Mouse (Mus musculus): ENCODE data around the gene Mrps12. TPM values are rescaled to one million over a fixed set of nuclear protein-coding genes. Genes with fewer than 3 reads are reported as not detected.

Mrps12 gene
- polyA plus RNA-seq, 1 experiment from 2014 or later: 132 TPM

- no peak overlapping the region for H3K27ac ChIP-seq
- no peaks in the 10 kb centered on the region for H3K27me3 ChIP-seq
- no peak for ATAC-seq (ENCODE audit: insufficient number of reproducible peaks, insufficient read depth, low FRiP score, low TSS enrichment, low read depth)
- no peak overlapping the region for H3K4me3 ChIP-seq
- H3K4me2 ChIP-seq: no peak overlapping the region
- peaks cover 51% of the 10 kb centered on the region for H3K36me3 ChIP-seq
- WGBS: 87% methylated on average over 7 of the region's 7 CpGs
- no peaks in the 10 kb centered on the region for H3K9me3 ChIP-seq
- H3K4me1 ChIP-seq: peaks cover under 1% of the 10 kb centered on the region
- H3K9ac ChIP-seq: peak overlapping the region; percentile 27; the same call in 1 of the 2 replicates
Observed at GRCm38 (mm10) chr7:28775129-28775528, 33.5 kb upstream of the Mrps12 start.

- no peak overlapping the region for H3K9ac ChIP-seq
- H3K9me3 ChIP-seq: no peaks in the 10 kb centered on the region
- H3K36me3 ChIP-seq: peaks cover 51% of the 10 kb centered on the region
- H3K4me2 ChIP-seq: no peak overlapping the region
- ATAC-seq (ENCODE audit: insufficient number of reproducible peaks, insufficient read depth, low FRiP score, low TSS enrichment, low read depth): no peak
- H3K4me1 ChIP-seq: no peaks in the 10 kb centered on the region
- no peak overlapping the region for H3K4me3 ChIP-seq
- H3K27ac ChIP-seq: peak overlapping the region; percentile 22; the same call in 1 of the 2 replicates
- no peaks in the 10 kb centered on the region for H3K27me3 ChIP-seq
- WGBS: 37% methylated on average over 12 of the region's 12 CpGs
Observed at GRCm38 (mm10) chr7:28774164-28774563, 32.5 kb upstream of the Mrps12 start.

DNA sequence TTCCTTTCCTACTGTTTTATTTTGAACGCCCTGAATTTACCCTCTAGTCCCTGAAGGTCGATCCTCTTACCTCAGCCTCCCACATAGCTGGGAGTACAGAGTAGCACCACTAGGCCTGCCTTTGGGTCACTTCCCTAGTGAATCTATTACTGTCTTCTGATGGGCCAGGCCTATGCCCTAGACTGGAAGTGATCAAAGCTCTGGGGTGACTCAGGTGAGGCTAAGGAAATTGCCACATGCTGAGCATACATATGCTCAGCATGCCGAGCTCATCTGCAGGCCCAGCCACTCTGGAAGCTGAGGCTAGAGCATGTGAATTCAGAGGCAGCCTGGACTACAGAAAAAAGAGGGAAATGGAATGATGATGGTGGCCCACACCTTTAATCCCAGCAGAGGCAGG is 31.5 kb upstream of the Mrps12 start:
- Histone ChIP-seq H3K4me3 (no peak overlapping the region), H3K9ac (no peak overlapping the region), H3K4me1 (peaks cover under 1% of the 10 kb centered on the region; the same call in 1 of the 2 replicates), H3K4me2 (no peak overlapping the region), H3K27ac (no peak overlapping the region), H3K9me3 (no peaks in the 10 kb centered on the region), H3K36me3 (peaks cover 44% of the 10 kb centered on the region), H3K27me3 (no peaks in the 10 kb centered on the region)
- 75% methylated on average over 3 of the region's 3 CpGs for WGBS
- no peak for ATAC-seq (ENCODE audit: insufficient number of reproducible peaks, insufficient read depth, low FRiP score, low TSS enrichment, low read depth)

- H3K4me2 ChIP-seq: no peak overlapping the region
- peaks cover 34% of the 10 kb centered on the region for H3K36me3 ChIP-seq
- no peaks in the 10 kb centered on the region for H3K9me3 ChIP-seq
- no peak overlapping the region for H3K27ac ChIP-seq
- no peak for ATAC-seq (ENCODE audit: insufficient number of reproducible peaks, insufficient read depth, low FRiP score, low TSS enrichment, low read depth)
- H3K9ac ChIP-seq: no peak overlapping the region
- H3K4me1 ChIP-seq: peaks cover 12% of the 10 kb centered on the region
- no peaks in the 10 kb centered on the region for H3K27me3 ChIP-seq
- no peak overlapping the region for H3K4me3 ChIP-seq
- WGBS: 95% methylated on average over 11 of the region's 11 CpGs
Observed at GRCm38 (mm10) chr7:28771867-28772266, 30.2 kb upstream of the Mrps12 start.

- Histone ChIP-seq H3K4me3 (no peak overlapping the region), H3K9me3 (no peaks in the 10 kb centered on the region), H3K9ac (no peak overlapping the region), H3K36me3 (peaks cover 22% of the 10 kb centered on the region), H3K4me1 (peaks cover 17% of the 10 kb centered on the region), H3K27me3 (no peaks in the 10 kb centered on the region), H3K4me2 (no peak overlapping the region), H3K27ac (no peak overlapping the region)
- ATAC-seq (ENCODE audit: insufficient number of reproducible peaks, insufficient read depth, low FRiP score, low TSS enrichment, low read depth): no peak
- WGBS: 95% methylated on average over 3 of the region's 3 CpGs
Observed at GRCm38 (mm10) chr7:28770309-28770708, 28.7 kb upstream of the Mrps12 start.

- Histone ChIP-seq H3K9ac (no peak overlapping the region), H3K9me3 (no peaks in the 10 kb centered on the region), H3K27me3 (no peaks in the 10 kb centered on the region), H3K4me2 (no peak overlapping the region), H3K4me3 (no peak overlapping the region), H3K36me3 (peaks cover 16% of the 10 kb centered on the region), H3K4me1 (peaks cover 24% of the 10 kb centered on the region), H3K27ac (no peak overlapping the region)
- ATAC-seq (ENCODE audit: insufficient number of reproducible peaks, insufficient read depth, low FRiP score, low TSS enrichment, low read depth): no peak
- WGBS: 92% methylated on average over 9 of the region's 9 CpGs
Observed at GRCm38 (mm10) chr7:28769414-28769958, 27.9 kb upstream of the Mrps12 start.

- Histone ChIP-seq H3K9me3 (no peaks in the 10 kb centered on the region), H3K27me3 (no peaks in the 10 kb centered on the region), H3K4me1 (peaks cover 24% of the 10 kb centered on the region), H3K9ac (peak within 1 kb of the TSS; percentile 78), H3K4me3 (peak within 1 kb of the TSS; percentile 83), H3K27ac (no peak within 1 kb of the TSS), H3K4me2 (peak within 1 kb of the TSS; percentile 76), H3K36me3 (peaks cover 14% of the 10 kb centered on the region)
- no peak for ATAC-seq (ENCODE audit: insufficient number of reproducible peaks, insufficient read depth, low FRiP score, low TSS enrichment, low read depth)
- WGBS: 54% methylated on average over 7 of the region's 7 CpGs
Observed at GRCm38 (mm10) chr7:28767462-28767965, 25.9 kb upstream of the Mrps12 start, which contains the start of gene Nfkbib. Gene Nfkbib (minus strand): TSS chr7:28767512.

- WGBS: 6% methylated on average over 14 of the region's 14 CpGs
- Histone ChIP-seq H3K27me3 (no peaks in the 10 kb centered on the region), H3K4me3 (peak overlapping the region; percentile 83), H3K9me3 (no peaks in the 10 kb centered on the region), H3K4me2 (peak overlapping the region; percentile 76), H3K27ac (no peak overlapping the region), H3K4me1 (peaks cover 24% of the 10 kb centered on the region), H3K9ac (peak overlapping the region; percentile 78), H3K36me3 (peaks cover 14% of the 10 kb centered on the region)
- peak; percentile 8; the same call in 1 of the 2 replicates for ATAC-seq (ENCODE audit: insufficient number of reproducible peaks, insufficient read depth, low FRiP score, low TSS enrichment, low read depth)
Observed at GRCm38 (mm10) chr7:28766910-28767309, 25.3 kb upstream of the Mrps12 start.

- Histone ChIP-seq H3K9ac (peak within 1 kb of the TSS; percentile 78), H3K9me3 (no peaks in the 10 kb centered on the region), H3K36me3 (peaks cover 18% of the 10 kb centered on the region), H3K27me3 (no peaks in the 10 kb centered on the region), H3K4me2 (peak within 1 kb of the TSS; percentile 76), H3K27ac (no peak within 1 kb of the TSS), H3K4me3 (peak within 1 kb of the TSS; percentile 83), H3K4me1 (peaks cover 24% of the 10 kb centered on the region)
- under 1% methylated on average over 45 of the region's 45 CpGs for WGBS
- ATAC-seq (ENCODE audit: insufficient number of reproducible peaks, insufficient read depth, low FRiP score, low TSS enrichment, low read depth): peak; percentile 96
Observed at GRCm38 (mm10) chr7:28766173-28766879, 24.7 kb upstream of the Mrps12 start, which contains the start of gene Sirt2. Gene Sirt2 (plus strand): TSS chr7:28766735.

DNA sequence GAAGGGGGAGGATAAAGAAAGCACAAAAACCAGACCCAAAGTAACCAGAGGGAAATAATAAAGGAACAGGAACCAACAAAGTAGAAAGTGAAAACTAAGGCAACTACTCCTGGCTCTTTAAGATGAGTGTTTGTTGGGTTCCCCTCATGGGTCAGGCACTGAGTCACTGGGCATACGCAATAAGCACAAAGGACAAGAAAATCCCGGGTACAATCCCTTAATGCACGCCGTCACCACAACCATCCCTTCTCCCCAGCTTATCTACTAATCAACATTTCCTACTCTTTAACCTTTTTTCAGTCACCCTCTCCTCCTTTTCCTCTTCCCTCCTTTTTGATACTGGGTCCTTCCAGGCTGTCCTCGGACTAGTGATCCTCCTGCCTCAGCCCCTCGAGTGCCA is 23.6 kb upstream of the Mrps12 start:
- H3K36me3 ChIP-seq: peaks cover 29% of the 10 kb centered on the region
- H3K9ac ChIP-seq: peak overlapping the region; percentile 75; the same call in 1 of the 2 replicates
- WGBS: 83% methylated on average over 6 of the region's 6 CpGs
- H3K4me3 ChIP-seq: peak overlapping the region; percentile 83; the same call in 1 of the 2 replicates
- H3K9me3 ChIP-seq: no peaks in the 10 kb centered on the region
- peaks cover 24% of the 10 kb centered on the region for H3K4me1 ChIP-seq
- no peak overlapping the region for H3K27ac ChIP-seq
- peak overlapping the region; percentile 73 for H3K4me2 ChIP-seq
- no peaks in the 10 kb centered on the region for H3K27me3 ChIP-seq
- ATAC-seq (ENCODE audit: insufficient number of reproducible peaks, insufficient read depth, low FRiP score, low TSS enrichment, low read depth): no peak

- Histone ChIP-seq H3K27ac (no peak overlapping the region), H3K9ac (no peak overlapping the region), H3K4me3 (no peak overlapping the region), H3K9me3 (no peaks in the 10 kb centered on the region), H3K4me1 (peaks cover 12% of the 10 kb centered on the region), H3K27me3 (peaks cover 1% of the 10 kb centered on the region), H3K4me2 (no peak overlapping the region), H3K36me3 (peaks cover 48% of the 10 kb centered on the region)
- WGBS: 93% methylated on average over 9 of the region's 9 CpGs
- ATAC-seq (ENCODE audit: insufficient number of reproducible peaks, insufficient read depth, low FRiP score, low TSS enrichment, low read depth): no peak
Observed at GRCm38 (mm10) chr7:28761907-28762306, 20.3 kb upstream of the Mrps12 start.

- peaks cover 19% of the 10 kb centered on the region for H3K27me3 ChIP-seq
- no peaks in the 10 kb centered on the region for H3K9me3 ChIP-seq
- no peak overlapping the region for H3K4me2 ChIP-seq
- ATAC-seq (ENCODE audit: insufficient number of reproducible peaks, insufficient read depth, low FRiP score, low TSS enrichment, low read depth): no peak
- no peak overlapping the region for H3K4me3 ChIP-seq
- 78% methylated on average over 13 of the region's 13 CpGs for WGBS
- H3K27ac ChIP-seq: no peak overlapping the region
- peaks cover 13% of the 10 kb centered on the region for H3K4me1 ChIP-seq
- no peak overlapping the region for H3K9ac ChIP-seq
- H3K36me3 ChIP-seq: peaks cover 55% of the 10 kb centered on the region
Observed at GRCm38 (mm10) chr7:28758623-28759022, 17.0 kb upstream of the Mrps12 start.
